Mouse (Mus musculus) embryonic facial prominence, embryonic 14.5 days (tissue): ENCODE measurements around the gene Syngr2. TPM values are rescaled to one million over a fixed set of nuclear protein-coding genes. Genes with fewer than 3 reads are reported as not detected.
"Not testable (repeated sequence)": the region's sequence is repeated elsewhere in the genome, so short reads cannot be mapped to it uniquely, and the experiment has no call there.

Experiments
- ATAC-seq: fragments of 200-750 bp; cut with Nextera tagmentation; 2 replicates; pipeline ENCODE4 v1.8.0; 2017; ENCODE audit warnings: low read depth, moderate number of reproducible peaks, moderate TSS enrichment
- DNase-seq: peaks from one replicate; pipeline ENCODE4 v3.0.0-alpha.2; 2015; ENCODE audit warnings: low spot score
- H3K27ac ChIP-seq: fragments of 300-500 bp; sonication (generic); replicated peaks from 2 replicates; pipeline ENCODE4 v1.5.1; 2014; ENCODE audit warnings: low read depth, mild to moderate bottlenecking, low read length, moderate library complexity
- H3K27me3 ChIP-seq: fragments of 300-500 bp; sonication (generic); replicated peaks from 2 replicates; pipeline ENCODE4 v1.6.1; 2014; ENCODE audit warnings: low read length; ENCODE audit not compliant: control insufficient read depth, insufficient read depth
- H3K36me3 ChIP-seq: fragments of 300-500 bp; sonication (generic); 2 replicates; pipeline ENCODE4 v1.6.1; 2014; ENCODE audit warnings: low read length, mixed read lengths; ENCODE audit not compliant: control insufficient read depth, insufficient read depth
- H3K4me1 ChIP-seq: fragments of 300-500 bp; sonication (generic); 2 replicates; pipeline ENCODE4 v1.6.1; 2014; ENCODE audit warnings: antibody characterized with exemption, low read length; ENCODE audit not compliant: control insufficient read depth, insufficient read depth
- H3K4me2 ChIP-seq: fragments of 300-500 bp; sonication (generic); 2 replicates; pipeline ENCODE4 v1.6.1; 2014; ENCODE audit warnings: low read depth, mild to moderate bottlenecking, low read length, moderate library complexity, mixed read lengths
- H3K4me3 ChIP-seq: fragments of 300-500 bp; sonication (generic); 2 replicates; pipeline ENCODE4 v1.5.1; 2014; ENCODE audit warnings: low read depth, mild to moderate bottlenecking, low read length
- H3K9ac ChIP-seq: fragments of 300-500 bp; sonication (generic); 2 replicates; pipeline ENCODE4 v1.6.1; 2014; ENCODE audit warnings: low read depth, mild to moderate bottlenecking, low read length, moderate library complexity, mixed read lengths
- H3K9me3 ChIP-seq: fragments of 300-500 bp; sonication (generic); 2 replicates; pipeline ENCODE4 v1.6.1; 2016; ENCODE audit warnings: low read length; ENCODE audit not compliant: control insufficient read depth
- WGBS: fragments of 180-500 bp; shearing (Covaris S2); extraction: QIAGEN DNeasy Blood & Tissue Kit; methylation state at CpG from one replicate; pipeline ENCODE4 v1.1.7; 2014; 5-methylcytosine and 5-hydroxymethylcytosine counted together
- polyA plus RNA-seq: library from polyadenylated mRNA; unstranded; fragments of >200 nt; fragmentation: Nextera tagmentation; extraction: Ambion mirVana; gene quantifications from 2 replicates; pipeline ENCODE4 v1.2.1, GENCODE M21; 2014

Gene Syngr2
- polyA plus RNA-seq, 1 experiment from 2014 or later, result 78.6 TPM

DNA sequence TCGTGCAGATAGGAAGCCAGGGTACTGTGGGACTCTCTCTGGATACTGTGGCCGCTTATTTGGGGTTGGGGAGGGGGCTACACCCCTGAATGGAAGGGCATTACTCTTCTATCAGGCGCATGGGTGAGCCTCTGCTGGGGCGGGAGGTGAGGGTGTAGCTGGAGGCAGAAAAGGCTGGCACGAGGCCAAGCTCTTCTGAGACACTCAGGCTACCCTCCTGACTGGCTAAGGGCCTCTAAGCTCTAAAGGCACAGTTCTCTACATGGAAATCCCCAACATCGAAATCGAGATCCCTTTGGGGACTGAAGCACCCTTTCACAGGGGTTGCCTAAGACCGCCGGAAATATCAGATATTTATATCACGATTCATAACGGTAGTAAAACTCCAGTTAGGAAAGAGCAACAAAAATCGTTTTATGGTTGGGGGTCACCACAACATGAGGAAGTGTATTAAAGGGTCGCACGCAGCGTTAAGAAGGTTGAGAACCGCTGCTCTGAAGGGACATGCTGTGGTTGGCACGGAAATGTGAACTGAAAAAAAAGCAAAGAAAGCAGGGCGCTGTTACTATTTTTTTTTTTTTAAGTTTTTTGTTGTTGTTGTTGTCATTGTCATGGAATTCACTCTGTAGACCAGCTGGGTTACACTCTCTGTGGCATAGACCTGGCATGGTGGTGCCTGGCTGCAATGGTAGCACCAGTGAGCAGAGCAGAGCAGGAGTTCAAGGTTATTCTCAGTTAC is 18.9 kb downstream of the Syngr2 start:
- WGBS, result 64% methylated on average over 18 of the region's 18 CpGs
- peaks cover 20% of the 10 kb centered on the region for H3K4me1 ChIP-seq
- H3K36me3 ChIP-seq, result no peaks in the 10 kb centered on the region
- H3K4me3 ChIP-seq, result no peak overlapping the region
- DNase-seq (peak; percentile 75), ATAC-seq (no peak)
- no peaks in the 10 kb centered on the region for H3K9me3 ChIP-seq
- H3K9ac ChIP-seq, result no peak overlapping the region
- H3K27ac ChIP-seq, result peak overlapping the region; percentile 49; the same call in 1 of the 2 replicates
- no peak overlapping the region for H3K4me2 ChIP-seq
- H3K27me3 ChIP-seq, result no peaks in the 10 kb centered on the region

DNA sequence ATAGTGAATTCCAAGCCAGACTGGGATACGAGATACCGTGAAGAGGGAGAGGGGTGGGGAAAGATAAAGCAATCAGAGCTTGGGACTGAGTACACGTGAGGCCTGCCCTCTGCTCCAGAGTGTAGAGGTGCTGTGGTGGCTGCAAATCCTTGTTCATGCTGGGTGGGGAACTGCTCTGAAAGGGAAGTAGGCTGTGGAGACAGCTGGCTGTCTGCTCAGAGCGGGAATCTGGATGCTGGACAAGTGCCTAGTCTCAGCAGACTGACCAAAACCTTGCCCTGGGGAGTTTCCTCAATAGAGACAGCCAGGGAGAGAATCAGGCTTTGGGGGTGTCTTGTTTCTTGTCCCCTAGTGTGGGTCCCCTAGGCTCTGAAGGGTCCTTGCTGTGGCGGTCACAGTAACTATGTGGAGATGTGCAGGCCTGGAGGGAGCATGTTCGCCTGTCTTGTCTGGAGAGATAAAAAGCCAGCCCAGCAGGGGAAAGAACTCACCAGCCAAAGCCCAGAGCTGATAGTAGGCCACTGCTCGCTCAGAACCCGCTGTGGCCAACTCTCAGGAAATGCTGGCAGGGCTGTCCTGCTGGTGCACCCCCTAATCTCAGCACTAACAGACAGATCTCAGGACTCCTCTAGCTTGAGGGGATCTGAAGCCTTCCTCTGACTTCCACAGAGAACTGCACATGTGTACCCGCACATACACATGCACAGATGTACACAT is 19.6 kb downstream of the Syngr2 start:
- no peak for ATAC-seq

DNA sequence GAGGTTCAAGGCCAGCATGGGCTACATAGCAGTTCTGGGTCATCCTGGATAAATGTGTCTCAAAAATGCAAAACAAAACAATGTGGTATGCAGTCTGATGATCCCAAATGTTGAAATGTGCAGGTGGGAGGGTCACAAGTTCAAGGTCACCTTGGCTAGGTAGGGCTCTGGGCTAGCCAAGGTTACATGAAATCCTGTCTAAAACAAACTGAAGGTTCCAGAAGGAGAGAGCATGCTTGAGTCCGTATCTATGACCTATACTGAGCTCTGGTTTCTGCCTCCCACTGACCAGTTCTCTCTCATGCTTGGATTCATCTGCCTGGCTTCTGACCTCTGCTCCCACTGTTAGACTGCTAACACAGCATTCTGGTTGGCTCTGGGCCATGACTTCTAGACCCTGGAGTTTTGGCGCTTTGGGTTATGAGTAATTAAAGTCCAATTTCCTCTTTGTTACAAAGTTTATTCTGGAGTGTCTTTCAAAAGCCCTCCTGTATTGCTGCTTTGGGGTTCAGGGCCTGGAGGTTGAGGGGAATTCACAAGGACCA is 20.3 kb downstream of the Syngr2 start:
- no peak for DNase-seq
- Histone ChIP-seq H3K9ac (no peak overlapping the region), H3K27ac (no peak overlapping the region), H3K4me2 (no peak overlapping the region), H3K9me3 (no peaks in the 10 kb centered on the region), H3K36me3 (no peaks in the 10 kb centered on the region), H3K27me3 (no peaks in the 10 kb centered on the region), H3K4me1 (peaks cover 20% of the 10 kb centered on the region), H3K4me3 (no peak overlapping the region)
- 71% methylated on average over 2 of the region's 2 CpGs for WGBS
- no peak for ATAC-seq

More for the DNA sequence above, 19.6 kb downstream of the Syngr2 start:
- no peaks in the 10 kb centered on the region for H3K27me3 ChIP-seq
- no peak overlapping the region for H3K9ac ChIP-seq
- peak overlapping the region; percentile 49 for H3K27ac ChIP-seq
- H3K4me1 ChIP-seq, result peaks cover 20% of the 10 kb centered on the region
- peak; percentile 67 for DNase-seq
- WGBS, result 51% methylated on average over 9 of the region's 9 CpGs
- H3K4me3 ChIP-seq, result no peak overlapping the region
- H3K36me3 ChIP-seq, result no peaks in the 10 kb centered on the region
- H3K9me3 ChIP-seq, result no peaks in the 10 kb centered on the region
- H3K4me2 ChIP-seq, result no peak overlapping the region

DNA sequence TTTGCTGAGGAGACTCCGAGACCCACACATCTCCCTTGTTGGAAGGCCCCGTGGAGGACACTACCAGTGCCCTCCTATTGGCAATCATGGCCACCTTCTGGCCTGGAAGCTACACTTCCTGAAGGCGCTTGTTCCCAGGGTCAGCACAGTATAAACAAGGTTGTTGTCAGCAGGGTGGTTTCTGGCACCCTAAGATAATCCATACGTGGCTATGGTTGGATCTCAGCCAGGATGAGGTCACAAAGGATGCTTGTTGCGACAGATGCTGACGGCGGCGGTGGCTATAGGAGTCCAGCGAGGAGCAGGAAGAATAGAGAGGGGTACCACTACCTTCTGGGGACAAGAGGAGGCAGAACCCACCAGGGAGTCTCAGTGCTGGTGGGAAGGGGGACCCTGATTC is 20.9 kb downstream of the Syngr2 start:
- H3K36me3 ChIP-seq, result no peaks in the 10 kb centered on the region
- peak; percentile 33 for DNase-seq
- H3K27ac ChIP-seq, result no peak overlapping the region
- H3K4me1 ChIP-seq, result peaks cover 20% of the 10 kb centered on the region
- no peaks in the 10 kb centered on the region for H3K9me3 ChIP-seq
- H3K4me2 ChIP-seq, result no peak overlapping the region
- ATAC-seq, result no peak
- no peak overlapping the region for H3K4me3 ChIP-seq
- no peaks in the 10 kb centered on the region for H3K27me3 ChIP-seq
- no peak overlapping the region for H3K9ac ChIP-seq
- WGBS, result 73% methylated on average over 9 of the region's 9 CpGs

DNA sequence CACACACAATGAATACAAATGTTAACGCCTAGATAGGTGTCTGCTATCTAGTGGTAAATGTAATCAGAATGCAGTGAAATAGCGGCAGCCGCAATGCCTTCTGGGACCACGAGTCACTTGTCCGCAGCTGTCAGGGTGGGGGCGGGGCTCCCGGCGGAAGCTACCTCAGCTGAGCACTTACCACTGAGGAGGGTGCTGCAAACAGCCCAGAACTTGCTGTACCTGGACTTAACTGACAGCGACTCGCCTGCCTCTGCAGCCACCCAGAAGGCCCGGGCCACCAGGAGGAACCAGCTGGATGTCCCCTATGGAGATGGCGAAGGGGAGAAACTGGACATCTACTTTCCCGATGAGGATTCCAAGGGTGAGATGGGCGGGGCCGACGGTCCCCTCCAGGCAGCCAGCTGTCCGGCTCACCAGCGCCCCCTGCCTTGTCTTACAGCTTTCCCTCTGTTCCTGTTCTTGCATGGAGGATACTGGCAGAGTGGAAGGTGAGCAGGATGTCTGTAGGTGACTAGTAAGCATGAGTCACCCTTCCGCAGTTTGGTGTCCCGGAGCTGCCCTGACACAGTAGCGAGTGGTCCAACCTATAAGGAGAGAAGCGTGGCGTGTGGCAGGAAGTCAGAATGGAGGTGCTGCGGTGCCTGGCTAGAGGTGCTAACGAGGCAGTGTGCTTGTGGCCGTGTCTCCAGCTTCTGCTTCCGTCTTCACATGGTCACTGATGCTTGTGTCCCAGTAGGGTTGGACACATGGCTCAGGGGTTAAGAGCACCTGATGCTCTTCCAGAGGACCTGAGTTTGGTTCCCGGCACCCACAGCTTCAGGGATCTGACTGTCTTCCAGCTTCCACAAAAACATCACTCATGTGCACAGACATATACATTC is 22.9 kb downstream of the Syngr2 start:
- DNase-seq (peak; percentile 58), ATAC-seq (peak; percentile 23; the same call in 1 of the 2 replicates)
- no peaks in the 10 kb centered on the region for H3K27me3 ChIP-seq
- WGBS, result 22% methylated on average over 28 of the region's 28 CpGs
- no peak overlapping the region for H3K9ac ChIP-seq
- no peak overlapping the region for H3K27ac ChIP-seq
- H3K9me3 ChIP-seq, result no peaks in the 10 kb centered on the region
- no peaks in the 10 kb centered on the region for H3K36me3 ChIP-seq
- peak overlapping the region; percentile 11; the same call in 1 of the 2 replicates for H3K4me3 ChIP-seq
- peaks cover 9% of the 10 kb centered on the region for H3K4me1 ChIP-seq
- H3K4me2 ChIP-seq, result peak overlapping the region; percentile 48

DNA sequence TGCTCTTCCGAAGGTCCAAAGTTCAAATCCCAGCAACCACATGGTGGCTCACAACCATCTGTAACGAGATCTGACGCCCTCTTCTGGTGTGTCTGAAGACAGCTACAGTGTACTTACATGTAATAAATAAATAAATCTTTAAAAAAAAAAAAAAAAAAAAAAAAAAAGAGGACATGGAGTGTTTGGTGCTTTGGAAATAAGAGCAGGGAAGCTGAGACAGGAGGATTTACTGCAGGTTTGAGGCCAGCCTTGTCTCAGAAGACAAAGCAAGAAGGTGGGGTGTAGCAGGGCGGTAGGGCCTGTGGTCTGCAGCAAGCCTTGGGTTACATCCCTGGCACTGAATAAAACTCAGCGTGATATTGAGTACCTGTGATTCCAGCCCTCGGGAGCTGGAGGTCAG is 24.0 kb downstream of the Syngr2 start:
- ATAC-seq, result not testable (repeated sequence)

DNA sequence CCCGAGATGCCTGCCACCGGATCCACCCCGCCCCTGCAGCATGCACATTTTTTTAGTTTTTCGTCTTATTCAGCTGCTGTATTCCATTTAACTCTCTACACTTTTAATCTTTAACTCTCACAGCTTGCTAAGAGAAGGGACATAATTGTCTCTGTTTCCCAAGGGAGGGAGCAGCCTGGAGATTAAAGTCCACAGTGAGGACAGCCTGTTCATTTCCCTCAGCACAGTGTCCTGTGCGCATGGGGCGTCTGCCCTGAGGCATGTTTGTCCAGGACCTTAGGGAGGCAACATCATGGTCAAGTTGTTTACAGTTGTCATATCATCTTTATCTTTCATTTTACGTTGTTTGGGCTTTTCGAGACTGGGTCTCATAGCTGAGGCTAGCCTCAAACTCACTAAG is 24.6 kb downstream of the Syngr2 start:
- no peaks in the 10 kb centered on the region for H3K27me3 ChIP-seq
- H3K27ac ChIP-seq, result no peak overlapping the region
- H3K4me2 ChIP-seq, result no peak overlapping the region
- DNase-seq (no peak), ATAC-seq (no peak)
- 89% methylated on average over 8 of the region's 8 CpGs for WGBS
- no peaks in the 10 kb centered on the region for H3K9me3 ChIP-seq
- no peaks in the 10 kb centered on the region for H3K4me1 ChIP-seq
- H3K36me3 ChIP-seq, result no peaks in the 10 kb centered on the region
- no peak overlapping the region for H3K9ac ChIP-seq
- H3K4me3 ChIP-seq, result no peak overlapping the region

More for the DNA sequence above, 24.0 kb downstream of the Syngr2 start:
- not testable (repeated sequence) for DNase-seq, H3K27ac ChIP-seq, H3K4me1 ChIP-seq, H3K27me3 ChIP-seq, H3K4me3 ChIP-seq, H3K4me2 ChIP-seq, H3K9me3 ChIP-seq, H3K36me3 ChIP-seq, H3K9ac ChIP-seq
- WGBS, result 92% methylated on average over 4 of the region's 6 CpGs

DNA sequence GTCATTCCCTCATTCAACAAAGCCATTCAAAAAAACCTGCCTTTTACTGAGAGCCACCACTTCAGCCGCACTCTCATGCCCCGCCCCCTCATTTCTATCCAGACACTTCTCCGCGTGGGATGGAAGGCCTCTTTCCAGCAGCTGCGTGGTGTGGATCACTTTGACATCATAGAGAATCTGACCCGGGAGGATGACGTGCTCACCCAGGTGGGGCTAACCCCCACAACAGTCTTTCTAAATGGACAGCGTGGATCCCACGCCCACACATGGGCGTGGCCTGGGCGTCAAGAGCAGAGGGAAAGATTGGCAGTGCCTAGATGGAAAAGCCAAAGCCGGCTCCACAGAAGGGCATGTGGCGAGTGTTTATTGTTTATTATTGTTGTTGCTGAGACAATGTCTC is 26.8 kb downstream of the Syngr2 start:
- Histone ChIP-seq H3K27me3 (no peaks in the 10 kb centered on the region), H3K4me2 (peak overlapping the region; percentile 20; the same call in 1 of the 2 replicates), H3K27ac (no peak overlapping the region), H3K9ac (no peak overlapping the region), H3K9me3 (no peaks in the 10 kb centered on the region), H3K36me3 (no peaks in the 10 kb centered on the region), H3K4me3 (no peak overlapping the region), H3K4me1 (no peaks in the 10 kb centered on the region)
- WGBS, result 33% methylated on average over 13 of the region's 13 CpGs
- DNase-seq, result peak; percentile 68
- ATAC-seq, result no peak
